Mouse (Mus musculus) intestine, embryonic 15.5 days (tissue): ENCODE results near the gene Alox15. TPM values are rescaled to one million over a fixed set of nuclear protein-coding genes. Genes with fewer than 3 reads are reported as not detected.
"Not testable (repeated sequence)": the region's sequence is repeated elsewhere in the genome, so short reads cannot be mapped to it uniquely, and the experiment has no call there.

ENCODE experiments used
- ATAC-seq: fragments of 200-750 bp; cut with Nextera tagmentation; 2 replicates; pipeline ENCODE4 v1.8.0; 2017; ENCODE audit warnings: moderate TSS enrichment, moderate library complexity
- H3K27ac ChIP-seq: fragments of 300-500 bp; sonication (generic); 2 replicates; pipeline ENCODE4 v1.5.1; 2015; ENCODE audit warnings: mild to moderate bottlenecking, inconsistent platforms
- H3K27me3 ChIP-seq: fragments of 300-500 bp; sonication (generic); replicated peaks from 2 replicates; pipeline ENCODE4 v1.6.1; 2015; ENCODE audit warnings: inconsistent platforms
- H3K36me3 ChIP-seq: fragments of 300-500 bp; sonication (generic); 2 replicates; pipeline ENCODE4 v1.6.1; 2015; ENCODE audit warnings: inconsistent platforms
- H3K4me1 ChIP-seq: fragments of 300-500 bp; sonication (generic); replicated peaks from 2 replicates; pipeline ENCODE4 v1.6.1; 2015; ENCODE audit warnings: inconsistent platforms
- H3K4me2 ChIP-seq: fragments of 300-500 bp; sonication (generic); replicated peaks from 2 replicates; pipeline ENCODE4 v1.6.1; 2015; ENCODE audit warnings: mild to moderate bottlenecking, inconsistent platforms
- H3K4me3 ChIP-seq: fragments of 300-500 bp; sonication (generic); replicated peaks from 2 replicates; pipeline ENCODE4 v1.5.1; 2015; ENCODE audit warnings: inconsistent platforms
- H3K9ac ChIP-seq: fragments of 300-500 bp; sonication (generic); 2 replicates; pipeline ENCODE4 v1.6.1; 2015; ENCODE audit warnings: inconsistent platforms
- H3K9me3 ChIP-seq: fragments of 300-500 bp; sonication (generic); 2 replicates; pipeline ENCODE4 v1.6.1; 2016; ENCODE audit warnings: inconsistent platforms
- WGBS: fragments of 180-500 bp; shearing (Covaris S2); methylation state at CpG from one replicate; pipeline ENCODE4 v1.1.7; 2015; 5-methylcytosine and 5-hydroxymethylcytosine counted together
- polyA plus RNA-seq: library from polyadenylated mRNA; unstranded; fragments of >200 nt; fragmentation: Nextera tagmentation; extraction: Ambion mirVana; gene quantifications from 2 replicates; pipeline ENCODE4 v1.2.1, GENCODE M21; 2015

Gene Alox15
- 0.67 and 0.78 TPM in 2 replicates for polyA plus RNA-seq

GRCm38 (mm10) chr11:70351868-70352267, at the start of gene Alox15:
Gene Alox15, minus strand, starts transcription at chr11:70352031.
- peak; percentile 47; the same call in 1 of the 2 replicates for ATAC-seq
- under 1% methylated on average over 19 of the region's 19 CpGs for WGBS
- Histone ChIP-seq H3K4me2 (peak within 1 kb of the TSS; percentile 70), H3K36me3 (no peaks in the 10 kb centered on the region), H3K27ac (no peak within 1 kb of the TSS), H3K9ac (0 out of 2 replicates have a peak within 1 kb of the TSS, but pooled peaks have one; percentile 13), H3K9me3 (no peaks in the 10 kb centered on the region), H3K27me3 (peaks cover 47% of the 10 kb centered on the region), H3K4me1 (0 out of 2 replicates have a peak, but pooled peaks cover 5% of the 10 kb centered on the region), H3K4me3 (peak within 1 kb of the TSS; percentile 33)

GRCm38 (mm10) chr11:70389421-70389820, 37.6 kb upstream of the Alox15 start:
- H3K9ac ChIP-seq, result no peak overlapping the region
- no peaks in the 10 kb centered on the region for H3K4me1 ChIP-seq
- H3K4me2 ChIP-seq, result no peak overlapping the region
- peaks cover 26% of the 10 kb centered on the region for H3K36me3 ChIP-seq
- H3K27me3 ChIP-seq, result no peaks in the 10 kb centered on the region
- H3K4me3 ChIP-seq, result no peak overlapping the region
- 81% methylated on average over 5 of the region's 5 CpGs for WGBS
- no peaks in the 10 kb centered on the region for H3K9me3 ChIP-seq
- no peak for ATAC-seq
- H3K27ac ChIP-seq, result no peak overlapping the region

GRCm38 (mm10) chr11:70387436-70387835, 35.6 kb upstream of the Alox15 start:
- Histone ChIP-seq H3K4me2 (no peak overlapping the region), H3K27me3 (no peaks in the 10 kb centered on the region), H3K4me1 (no peaks in the 10 kb centered on the region), H3K36me3 (peaks cover 12% of the 10 kb centered on the region; the same call in 1 of the 2 replicates), H3K9me3 (no peaks in the 10 kb centered on the region), H3K9ac (no peak overlapping the region), H3K27ac (no peak overlapping the region), H3K4me3 (no peak overlapping the region)
- no peak for ATAC-seq
- WGBS, result 86% methylated on average over 5 of the region's 5 CpGs

- Histone ChIP-seq H3K27me3 (no peaks in the 10 kb centered on the region), H3K4me1 (no peaks in the 10 kb centered on the region), H3K36me3 (0 out of 2 replicates have a peak, but pooled peaks cover 4% of the 10 kb centered on the region), H3K4me2 (no peak overlapping the region), H3K9me3 (no peaks in the 10 kb centered on the region), H3K4me3 (no peak overlapping the region), H3K27ac (no peak overlapping the region), H3K9ac (no peak overlapping the region)
- no peak for ATAC-seq
- 86% methylated on average over 3 of the region's 3 CpGs for WGBS
These were observed 32.3 kb upstream of the Alox15 start for GRCm38 (mm10) chr11:70384136-70384535.

- Histone ChIP-seq H3K9ac (no peak overlapping the region), H3K36me3 (0 out of 2 replicates have a peak, but pooled peaks cover 4% of the 10 kb centered on the region), H3K27me3 (no peaks in the 10 kb centered on the region), H3K9me3 (no peaks in the 10 kb centered on the region), H3K27ac (no peak overlapping the region), H3K4me3 (no peak overlapping the region), H3K4me2 (no peak overlapping the region), H3K4me1 (no peaks in the 10 kb centered on the region)
- 70% methylated on average over 2 of the region's 2 CpGs for WGBS
- ATAC-seq, result no peak
These were observed 29.5 kb upstream of the Alox15 start for GRCm38 (mm10) chr11:70381330-70381729.

GRCm38 (mm10) chr11:70380478-70381005, 28.7 kb upstream of the Alox15 start:
- no peak overlapping the region for H3K9ac ChIP-seq
- no peak overlapping the region for H3K27ac ChIP-seq
- no peak for ATAC-seq
- H3K4me3 ChIP-seq, result no peak overlapping the region
- no peaks in the 10 kb centered on the region for H3K4me1 ChIP-seq
- no peaks in the 10 kb centered on the region for H3K27me3 ChIP-seq
- H3K4me2 ChIP-seq, result no peak overlapping the region
- 52% methylated on average over 1 of the region's 1 CpGs for WGBS
- 0 out of 2 replicates have a peak, but pooled peaks cover 3% of the 10 kb centered on the region for H3K36me3 ChIP-seq
- H3K9me3 ChIP-seq, result no peaks in the 10 kb centered on the region

- no peaks in the 10 kb centered on the region for H3K4me1 ChIP-seq
- H3K9ac ChIP-seq, result no peak overlapping the region
- ATAC-seq, result no peak
- no peaks in the 10 kb centered on the region for H3K9me3 ChIP-seq
- 70% methylated on average over 6 of the region's 6 CpGs for WGBS
- H3K27me3 ChIP-seq, result no peaks in the 10 kb centered on the region
- H3K4me2 ChIP-seq, result no peak overlapping the region
- no peaks in the 10 kb centered on the region for H3K36me3 ChIP-seq
- H3K27ac ChIP-seq, result no peak overlapping the region
- no peak overlapping the region for H3K4me3 ChIP-seq
These were observed 24.2 kb upstream of the Alox15 start for GRCm38 (mm10) chr11:70376054-70376453.

- no peak for ATAC-seq
- H3K4me2 ChIP-seq, result no peak overlapping the region
- H3K36me3 ChIP-seq, result no peaks in the 10 kb centered on the region
- no peak overlapping the region for H3K4me3 ChIP-seq
- H3K4me1 ChIP-seq, result no peaks in the 10 kb centered on the region
- no peaks in the 10 kb centered on the region for H3K9me3 ChIP-seq
- no peak overlapping the region for H3K27ac ChIP-seq
- no peak overlapping the region for H3K9ac ChIP-seq
- no peaks in the 10 kb centered on the region for H3K27me3 ChIP-seq
- 73% methylated on average over 3 of the region's 3 CpGs for WGBS
These were observed 22.5 kb upstream of the Alox15 start for GRCm38 (mm10) chr11:70374302-70374701.

- Histone ChIP-seq H3K4me2 (no peak overlapping the region), H3K36me3 (no peaks in the 10 kb centered on the region), H3K4me1 (no peaks in the 10 kb centered on the region), H3K4me3 (no peak overlapping the region), H3K27me3 (no peaks in the 10 kb centered on the region), H3K9ac (no peak overlapping the region), H3K9me3 (no peaks in the 10 kb centered on the region), H3K27ac (no peak overlapping the region)
- ATAC-seq, result peak; percentile 74
- WGBS, result 64% methylated on average over 7 of the region's 7 CpGs
These were observed 21.2 kb upstream of the Alox15 start for GRCm38 (mm10) chr11:70372849-70373557.

- Histone ChIP-seq H3K4me2 (no peak overlapping the region), H3K27me3 (no peaks in the 10 kb centered on the region), H3K9me3 (no peaks in the 10 kb centered on the region), H3K9ac (no peak overlapping the region), H3K4me3 (no peak overlapping the region), H3K27ac (no peak overlapping the region), H3K36me3 (no peaks in the 10 kb centered on the region), H3K4me1 (no peaks in the 10 kb centered on the region)
- no peak for ATAC-seq
These were observed 20.6 kb upstream of the Alox15 start for GRCm38 (mm10) chr11:70372396-70372795.

GRCm38 (mm10) chr11:70368626-70369025, 16.8 kb upstream of the Alox15 start:
- WGBS, result 67% methylated on average over 2 of the region's 2 CpGs
- not testable (repeated sequence) for H3K9ac ChIP-seq, H3K36me3 ChIP-seq, H3K27me3 ChIP-seq, H3K9me3 ChIP-seq, ATAC-seq, H3K4me3 ChIP-seq, H3K4me2 ChIP-seq, H3K27ac ChIP-seq, H3K4me1 ChIP-seq

- not testable (repeated sequence) for H3K27ac ChIP-seq, H3K4me3 ChIP-seq, H3K36me3 ChIP-seq, H3K4me1 ChIP-seq, H3K9ac ChIP-seq, ATAC-seq, H3K27me3 ChIP-seq, H3K4me2 ChIP-seq, H3K9me3 ChIP-seq
- WGBS, result 74% methylated on average over 6 of the region's 6 CpGs
These were observed 15.9 kb upstream of the Alox15 start for GRCm38 (mm10) chr11:70367701-70368100.

- H3K4me3 ChIP-seq, result no peak overlapping the region
- 77% methylated on average over 9 of the region's 9 CpGs for WGBS
- H3K27me3 ChIP-seq, result peaks cover 47% of the 10 kb centered on the region
- no peak overlapping the region for H3K9ac ChIP-seq
- H3K4me2 ChIP-seq, result no peak overlapping the region
- no peaks in the 10 kb centered on the region for H3K9me3 ChIP-seq
- no peak for ATAC-seq
- 0 out of 2 replicates have a peak, but pooled peaks cover 5% of the 10 kb centered on the region for H3K4me1 ChIP-seq
- no peak overlapping the region for H3K27ac ChIP-seq
- no peaks in the 10 kb centered on the region for H3K36me3 ChIP-seq
These were observed 3.2 kb downstream of the Alox15 start for GRCm38 (mm10) chr11:70348630-70349029.
